Mouse (Mus musculus) kidney, adult 2 months (tissue): ENCODE measurements around the gene Gm28048. TPM values are rescaled to one million over a fixed set of nuclear protein-coding genes. Genes with fewer than 3 reads are reported as not detected.

Experiments used
- DNase-seq: peaks from one replicate; pipeline ENCODE4 v3.0.0; 2021
- H3K27ac ChIP-seq: fragments of 200-500 bp; 2 replicates; pipeline ENCODE4 v1.5.1; 2012; ENCODE audit warnings: low read depth, low read length, control low read depth, inconsistent platforms; ENCODE audit not compliant: insufficient read depth
- H3K27me3 ChIP-seq: fragments of 200-500 bp; replicated peaks from 2 replicates; pipeline ENCODE4 v1.6.1; 2012; ENCODE audit warnings: mild to moderate bottlenecking, moderate library complexity, low read length, inconsistent platforms; ENCODE audit not compliant: control insufficient read depth, insufficient read depth
- H3K36me3 ChIP-seq: fragments of 200-500 bp; 2 replicates; pipeline ENCODE4 v1.6.1; 2012; ENCODE audit warnings: mild to moderate bottlenecking, moderate library complexity, low read length, inconsistent platforms; ENCODE audit not compliant: control insufficient read depth, insufficient read depth
- H3K4me1 ChIP-seq: fragments of 200-500 bp; 2 replicates; pipeline ENCODE4 v1.6.1; 2011; ENCODE audit warnings: low read length; ENCODE audit not compliant: control insufficient read depth, insufficient read depth
- H3K4me3 ChIP-seq: fragments of 200-500 bp; 2 replicates; pipeline ENCODE4 v1.5.1; 2011; ENCODE audit warnings: mild to moderate bottlenecking, low read depth, low read length, control low read depth; ENCODE audit not compliant: insufficient read depth
- CTCF ChIP-seq: fragments of 200-500 bp; conservative IDR thresholded peaks from 2 replicates; pipeline ENCODE4 v1.5.1; 2011; ENCODE audit warnings: low read depth, mild to moderate bottlenecking, control low read depth, low read length, moderate library complexity, mixed read lengths; ENCODE audit not compliant: insufficient read depth, insufficient read length
- POLR2A ChIP-seq: fragments of 200-500 bp; IDR thresholded peaks from one replicate; pipeline ENCODE4 v1.6.1; 2011; ENCODE audit warnings: low read depth, low read length, control low read depth
- WGBS: fragments of 180-500 bp; shearing (Covaris S2); methylation state at CpG from one replicate; pipeline ENCODE4 v1.1.7; 2018; 5-methylcytosine and 5-hydroxymethylcytosine counted together
- polyA plus RNA-seq: library from polyadenylated mRNA; depleted of rRNA; stranded (reverse); fragments of >200 nt; gene quantifications from 2 replicates; pipeline ENCODE4 v1.2.3, GENCODE M21; 2012

Gene Gm28048
- polyA plus RNA-seq, 1 experiment, result 1.7 TPM

DNA sequence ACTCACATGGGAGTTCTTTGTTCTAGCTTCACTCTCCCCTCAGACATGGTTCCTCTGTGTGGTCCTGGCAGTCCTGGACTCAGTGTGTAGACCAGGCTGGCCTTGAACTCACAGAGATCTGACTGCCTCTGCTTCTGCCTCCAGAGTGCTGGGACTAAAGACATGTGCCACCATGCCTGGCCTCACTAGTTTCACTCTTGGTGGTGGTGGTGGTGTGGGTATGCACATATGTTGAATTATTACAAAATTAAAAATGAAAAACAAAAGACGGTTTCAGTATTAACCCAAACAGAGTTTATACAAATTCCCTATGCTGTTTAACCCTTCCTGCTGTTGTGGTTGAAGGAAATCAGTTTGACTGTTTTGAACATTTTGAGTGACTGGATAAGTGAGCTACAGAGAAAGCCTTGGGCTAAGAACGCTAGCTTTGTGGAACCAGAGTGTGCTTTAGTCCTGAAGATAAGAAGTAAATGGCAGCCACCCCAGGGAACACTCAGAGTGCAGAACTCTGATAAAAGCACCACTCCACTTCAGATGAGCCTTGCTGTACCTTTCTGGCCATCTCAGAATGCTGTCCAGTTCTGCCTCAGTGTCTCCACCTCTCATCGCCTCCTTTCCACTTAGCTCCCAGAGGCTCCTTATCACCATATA lies 105.1 kb downstream of the Gm28048 start:
- no peaks in the 10 kb centered on the region for H3K36me3 ChIP-seq
- H3K4me3 ChIP-seq, result no peak overlapping the region
- DNase-seq, result no peak
- peaks cover 15% of the 10 kb centered on the region for H3K4me1 ChIP-seq
- TF ChIP-seq POLR2A (no peak), CTCF (no peak)
- 94% methylated on average over 3 of the region's 3 CpGs for WGBS
- H3K27ac ChIP-seq, result no peak overlapping the region
- H3K27me3 ChIP-seq, result no peaks in the 10 kb centered on the region

GRCm38 (mm10) chr11:22875279-22875678 lies 106.6 kb downstream of the Gm28048 start:
- Histone ChIP-seq H3K4me3 (no peak overlapping the region), H3K27me3 (no peaks in the 10 kb centered on the region), H3K36me3 (no peaks in the 10 kb centered on the region), H3K4me1 (peaks cover 15% of the 10 kb centered on the region), H3K27ac (no peak overlapping the region)
- TF ChIP-seq POLR2A, result no peak
- TF ChIP-seq CTCF, result no peak
- no peak for DNase-seq
- 95% methylated on average over 4 of the region's 4 CpGs for WGBS

- Histone ChIP-seq H3K4me3 (no peak overlapping the region), H3K4me1 (peaks cover 15% of the 10 kb centered on the region), H3K27me3 (no peaks in the 10 kb centered on the region), H3K27ac (no peak overlapping the region), H3K36me3 (no peaks in the 10 kb centered on the region)
- WGBS, result 86% methylated on average over 6 of the region's 6 CpGs
- no peak for DNase-seq
- TF ChIP-seq CTCF (no peak), POLR2A (no peak)
These were observed 107.1 kb downstream of the Gm28048 start for GRCm38 (mm10) chr11:22874747-22875146.

- no peak overlapping the region for H3K4me3 ChIP-seq
- H3K27ac ChIP-seq, result peak overlapping the region; percentile 48; the same call in 1 of the 2 replicates
- TF ChIP-seq POLR2A (no peak), CTCF (no peak)
- 49% methylated on average over 4 of the region's 4 CpGs for WGBS
- H3K36me3 ChIP-seq, result no peaks in the 10 kb centered on the region
- H3K4me1 ChIP-seq, result peaks cover 15% of the 10 kb centered on the region
- peak; percentile 75 for DNase-seq
- no peaks in the 10 kb centered on the region for H3K27me3 ChIP-seq
These were observed 108.5 kb downstream of the Gm28048 start for GRCm38 (mm10) chr11:22873383-22873782.

DNA sequence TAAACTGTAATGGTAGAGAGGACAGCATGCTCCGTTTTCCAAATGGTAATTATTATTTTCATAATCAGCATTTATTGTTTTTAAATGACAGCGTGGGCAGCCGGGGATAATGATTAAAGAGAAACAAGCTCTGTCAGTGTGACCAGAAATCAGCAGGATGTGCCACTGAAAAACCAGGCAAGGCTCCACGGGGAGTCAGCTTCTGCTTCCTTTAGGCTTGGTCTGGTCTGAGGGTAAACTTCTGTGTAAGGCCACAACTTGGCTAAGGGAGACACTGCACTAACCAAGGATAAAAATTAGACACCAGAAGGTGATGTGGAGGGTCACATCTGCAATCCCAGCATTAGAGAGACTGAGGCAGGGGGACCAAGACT lies 109.6 kb downstream of the Gm28048 start:
- WGBS, result 19% methylated on average over 4 of the region's 4 CpGs
- no peak for TF ChIP-seq POLR2A
- no peak for TF ChIP-seq CTCF
- Histone ChIP-seq H3K27me3 (no peaks in the 10 kb centered on the region), H3K4me1 (peaks cover 15% of the 10 kb centered on the region), H3K36me3 (no peaks in the 10 kb centered on the region), H3K27ac (peak overlapping the region; percentile 72), H3K4me3 (peak overlapping the region; percentile 27; the same call in 1 of the 2 replicates)
- DNase-seq, result no peak

- WGBS, result 50% methylated on average over 7 of the region's 7 CpGs
- Histone ChIP-seq H3K27me3 (no peaks in the 10 kb centered on the region), H3K4me3 (peak overlapping the region; percentile 27; the same call in 1 of the 2 replicates), H3K36me3 (no peaks in the 10 kb centered on the region), H3K27ac (peak overlapping the region; percentile 72), H3K4me1 (peaks cover 15% of the 10 kb centered on the region)
- TF ChIP-seq CTCF (no peak), POLR2A (no peak)
- peak; percentile 38 for DNase-seq
These were observed 110.1 kb downstream of the Gm28048 start for GRCm38 (mm10) chr11:22871628-22872306.

DNA sequence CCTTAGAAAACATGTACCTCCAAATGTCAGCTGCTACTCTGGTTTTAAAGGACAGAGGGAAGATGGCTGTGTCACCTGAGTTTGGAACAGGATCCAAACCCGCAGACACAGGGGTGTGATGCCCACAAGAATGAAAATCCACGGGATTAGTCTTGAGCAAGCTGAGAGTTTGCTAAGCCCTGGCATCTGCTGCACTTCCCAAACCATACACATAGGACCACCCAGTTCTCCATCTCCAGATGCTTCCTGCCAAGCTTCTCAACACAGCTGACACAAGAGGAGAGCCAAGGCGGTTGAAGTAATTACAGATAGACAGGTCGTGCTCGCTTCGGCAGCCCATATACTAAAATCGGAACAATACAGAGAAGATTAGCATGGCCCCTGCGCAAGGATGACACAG lies 113.3 kb downstream of the Gm28048 start:
- H3K27me3 ChIP-seq, result no peaks in the 10 kb centered on the region
- no peak for TF ChIP-seq CTCF
- no peak for TF ChIP-seq POLR2A
- WGBS, result 89% methylated on average over 8 of the region's 8 CpGs

More for the DNA sequence above, 113.3 kb downstream of the Gm28048 start:
- Histone ChIP-seq H3K27ac (no peak overlapping the region), H3K36me3 (no peaks in the 10 kb centered on the region), H3K4me3 (no peak overlapping the region), H3K4me1 (peaks cover 14% of the 10 kb centered on the region)
- DNase-seq, result no peak
